Mouse (Mus musculus) limb, embryonic 15.5 days (tissue): ENCODE data around the gene Tcfl5. TPM values are rescaled to one million over a fixed set of nuclear protein-coding genes. Genes with fewer than 3 reads are reported as not detected.
A peak's percentile ranks its signal among the peaks of the same experiment; 100 is the strongest.

Experiments used
- ATAC-seq: fragments of 200-750 bp; cut with Nextera tagmentation; 2 replicates; pipeline ENCODE4 v1.8.0; 2017; ENCODE audit warnings: low read depth, moderate TSS enrichment; ENCODE audit not compliant: insufficient number of reproducible peaks, low FRiP score, low TSS enrichment
- H3K27ac ChIP-seq: fragments of 300-500 bp; sonication (generic); 2 replicates; pipeline ENCODE4 v1.5.1; 2015; ENCODE audit warnings: moderate library complexity, mild to moderate bottlenecking, inconsistent platforms
- H3K27me3 ChIP-seq: fragments of 300-500 bp; sonication (generic); 2 replicates; pipeline ENCODE4 v1.6.1; 2015; ENCODE audit warnings: inconsistent platforms
- H3K36me3 ChIP-seq: fragments of 300-500 bp; sonication (generic); 2 replicates; pipeline ENCODE4 v1.6.1; 2015; ENCODE audit warnings: inconsistent platforms
- H3K4me1 ChIP-seq: fragments of 300-500 bp; sonication (generic); 2 replicates; pipeline ENCODE4 v1.6.1; 2015; ENCODE audit warnings: inconsistent platforms
- H3K4me2 ChIP-seq: fragments of 300-500 bp; sonication (generic); 2 replicates; pipeline ENCODE4 v1.6.1; 2015; ENCODE audit warnings: mild to moderate bottlenecking, inconsistent platforms
- H3K4me3 ChIP-seq: fragments of 300-500 bp; sonication (generic); 2 replicates; pipeline ENCODE4 v1.5.1; 2015; ENCODE audit warnings: mild to moderate bottlenecking, inconsistent platforms
- H3K9ac ChIP-seq: fragments of 300-500 bp; sonication (generic); 2 replicates; pipeline ENCODE4 v1.6.1; 2015; ENCODE audit warnings: inconsistent platforms
- H3K9me3 ChIP-seq: fragments of 300-500 bp; sonication (generic); 2 replicates; pipeline ENCODE4 v1.6.1; 2016; ENCODE audit warnings: inconsistent platforms
- WGBS: fragments of 180-500 bp; shearing (Covaris S2); methylation state at CpG from one replicate; pipeline ENCODE4 v1.1.7; 2015; 5-methylcytosine and 5-hydroxymethylcytosine counted together
- polyA plus RNA-seq: library from polyadenylated mRNA; unstranded; fragments of >200 nt; fragmentation: Nextera tagmentation; extraction: Ambion mirVana; gene quantifications from 2 replicates; pipeline ENCODE4 v1.2.1, GENCODE M21; 2015

Tcfl5 gene
- 0.22 and 0.45 TPM in 2 replicates for polyA plus RNA-seq

GRCm38 (mm10) chr2:180642555-180643260 lies at the start of gene Tcfl5:
Gene Tcfl5, minus strand, starts transcription at chr2:180642708.
- Histone ChIP-seq H3K27ac (no peak within 1 kb of the TSS), H3K36me3 (no peaks in the 10 kb centered on the region), H3K4me2 (peak within 1 kb of the TSS; percentile 62), H3K9me3 (peaks cover 15% of the 10 kb centered on the region; the same call in 1 of the 2 replicates), H3K4me1 (peaks cover 7% of the 10 kb centered on the region), H3K27me3 (peaks cover 66% of the 10 kb centered on the region), H3K9ac (no peak within 1 kb of the TSS), H3K4me3 (peak within 1 kb of the TSS; percentile 45)
- WGBS: 4% methylated on average over 18 of the region's 56 CpGs
- no peak for ATAC-seq

- H3K27ac ChIP-seq: no peak overlapping the region
- no peak overlapping the region for H3K9ac ChIP-seq
- peaks cover 61% of the 10 kb centered on the region for H3K36me3 ChIP-seq
- peaks cover 4% of the 10 kb centered on the region; the same call in 1 of the 2 replicates for H3K4me1 ChIP-seq
- H3K4me2 ChIP-seq: no peak overlapping the region
- no peak for ATAC-seq
- no peaks in the 10 kb centered on the region for H3K9me3 ChIP-seq
- 84% methylated on average over 5 of the region's 5 CpGs for WGBS
- H3K27me3 ChIP-seq: no peaks in the 10 kb centered on the region
- H3K4me3 ChIP-seq: no peak overlapping the region
Observed at GRCm38 (mm10) chr2:180689841-180690240, 47.3 kb upstream of the Tcfl5 start.

GRCm38 (mm10) chr2:180684031-180684430 lies 41.5 kb upstream of the Tcfl5 start:
- H3K27ac ChIP-seq: no peak overlapping the region
- WGBS: 92% methylated on average over 4 of the region's 4 CpGs

GRCm38 (mm10) chr2:180683524-180683923 lies 41.0 kb upstream of the Tcfl5 start:
- Histone ChIP-seq H3K27ac (no peak overlapping the region), H3K36me3 (peaks cover 80% of the 10 kb centered on the region), H3K9ac (no peak overlapping the region), H3K4me3 (no peak overlapping the region), H3K4me1 (peaks cover 2% of the 10 kb centered on the region; the same call in 1 of the 2 replicates), H3K4me2 (no peak overlapping the region), H3K9me3 (no peaks in the 10 kb centered on the region), H3K27me3 (no peaks in the 10 kb centered on the region)
- WGBS: 83% methylated on average over 2 of the region's 2 CpGs
- no peak for ATAC-seq

More at GRCm38 (mm10) chr2:180684031-180684430, 41.5 kb upstream of the Tcfl5 start:
- H3K4me3 ChIP-seq: no peak overlapping the region
- H3K27me3 ChIP-seq: no peaks in the 10 kb centered on the region
- no peaks in the 10 kb centered on the region for H3K4me1 ChIP-seq
- H3K36me3 ChIP-seq: peaks cover 85% of the 10 kb centered on the region
- H3K9ac ChIP-seq: no peak overlapping the region
- no peak for ATAC-seq
- H3K9me3 ChIP-seq: no peaks in the 10 kb centered on the region
- no peak overlapping the region for H3K4me2 ChIP-seq

- Histone ChIP-seq H3K4me2 (no peak overlapping the region), H3K27ac (no peak overlapping the region), H3K36me3 (peaks cover 58% of the 10 kb centered on the region), H3K4me1 (peaks cover 2% of the 10 kb centered on the region; the same call in 1 of the 2 replicates), H3K27me3 (no peaks in the 10 kb centered on the region), H3K9me3 (no peaks in the 10 kb centered on the region), H3K4me3 (no peak overlapping the region), H3K9ac (no peak overlapping the region)
- ATAC-seq: no peak
- 70% methylated on average over 2 of the region's 2 CpGs for whole genome bisulfite sequencing
Observed at GRCm38 (mm10) chr2:180681225-180681624, 38.7 kb upstream of the Tcfl5 start.

GRCm38 (mm10) chr2:180678609-180679140 lies 36.2 kb upstream of the Tcfl5 start:
- no peaks in the 10 kb centered on the region for H3K9me3 ChIP-seq
- no peak overlapping the region for H3K27ac ChIP-seq
- peaks cover 2% of the 10 kb centered on the region; the same call in 1 of the 2 replicates for H3K4me1 ChIP-seq
- no peak overlapping the region for H3K4me2 ChIP-seq
- whole genome bisulfite sequencing: 28% methylated on average over 4 of the region's 4 CpGs
- peaks cover 46% of the 10 kb centered on the region for H3K36me3 ChIP-seq
- ATAC-seq: peak; percentile 50; the same call in 1 of the 2 replicates
- no peaks in the 10 kb centered on the region for H3K27me3 ChIP-seq
- no peak overlapping the region for H3K4me3 ChIP-seq
- no peak overlapping the region for H3K9ac ChIP-seq

- WGBS: 92% methylated on average over 2 of the region's 2 CpGs
- no peak overlapping the region for H3K27ac ChIP-seq
- no peak overlapping the region for H3K9ac ChIP-seq
- H3K36me3 ChIP-seq: peaks cover 46% of the 10 kb centered on the region
- H3K4me1 ChIP-seq: peaks cover 2% of the 10 kb centered on the region; the same call in 1 of the 2 replicates
- H3K9me3 ChIP-seq: no peaks in the 10 kb centered on the region
- no peak overlapping the region for H3K4me3 ChIP-seq
- no peak overlapping the region for H3K4me2 ChIP-seq
- H3K27me3 ChIP-seq: no peaks in the 10 kb centered on the region
- no peak for ATAC-seq
Observed at GRCm38 (mm10) chr2:180676706-180677105, 34.2 kb upstream of the Tcfl5 start.

GRCm38 (mm10) chr2:180662008-180662407 lies 19.5 kb upstream of the Tcfl5 start:
- peaks cover 46% of the 10 kb centered on the region for H3K36me3 ChIP-seq
- H3K4me2 ChIP-seq: no peak overlapping the region
- H3K27ac ChIP-seq: no peak overlapping the region
- ATAC-seq: no peak
- WGBS: 83% methylated on average over 4 of the region's 4 CpGs
- no peaks in the 10 kb centered on the region for H3K27me3 ChIP-seq
- H3K4me3 ChIP-seq: no peak overlapping the region
- H3K9me3 ChIP-seq: no peaks in the 10 kb centered on the region
- H3K4me1 ChIP-seq: peaks cover 10% of the 10 kb centered on the region; the same call in 1 of the 2 replicates
- no peak overlapping the region for H3K9ac ChIP-seq

GRCm38 (mm10) chr2:180660521-180660920 lies 18.0 kb upstream of the Tcfl5 start:
- Histone ChIP-seq H3K27me3 (no peaks in the 10 kb centered on the region), H3K9me3 (no peaks in the 10 kb centered on the region), H3K4me3 (no peak overlapping the region), H3K9ac (no peak overlapping the region), H3K27ac (no peak overlapping the region), H3K4me1 (peaks cover 10% of the 10 kb centered on the region; the same call in 1 of the 2 replicates), H3K36me3 (peaks cover 32% of the 10 kb centered on the region), H3K4me2 (no peak overlapping the region)
- WGBS: 89% methylated on average over 5 of the region's 5 CpGs
- no peak for ATAC-seq

- no peaks in the 10 kb centered on the region for H3K27me3 ChIP-seq
- no peak for ATAC-seq
- peaks cover 10% of the 10 kb centered on the region; the same call in 1 of the 2 replicates for H3K4me1 ChIP-seq
- H3K9me3 ChIP-seq: no peaks in the 10 kb centered on the region
- 35% methylated on average over 42 of the region's 42 CpGs for WGBS
- 0 out of 2 replicates have a peak overlapping the region, but pooled peaks have one; percentile 5 for H3K9ac ChIP-seq
- peaks cover 22% of the 10 kb centered on the region for H3K36me3 ChIP-seq
- H3K4me3 ChIP-seq: 0 out of 2 replicates have a peak overlapping the region, but pooled peaks have one; percentile 0
- H3K27ac ChIP-seq: no peak overlapping the region
- H3K4me2 ChIP-seq: peak overlapping the region; percentile 15
Observed at GRCm38 (mm10) chr2:180659353-180660150, 17.0 kb upstream of the Tcfl5 start.

GRCm38 (mm10) chr2:180658381-180658780 lies 15.9 kb upstream of the Tcfl5 start:
- WGBS: 90% methylated on average over 5 of the region's 5 CpGs
- no peak for ATAC-seq
- H3K4me1 ChIP-seq: peaks cover 10% of the 10 kb centered on the region; the same call in 1 of the 2 replicates
- H3K27me3 ChIP-seq: no peaks in the 10 kb centered on the region
- H3K4me2 ChIP-seq: no peak overlapping the region
- no peak overlapping the region for H3K27ac ChIP-seq
- H3K36me3 ChIP-seq: peaks cover 20% of the 10 kb centered on the region
- H3K9me3 ChIP-seq: no peaks in the 10 kb centered on the region
- no peak overlapping the region for H3K9ac ChIP-seq
- no peak overlapping the region for H3K4me3 ChIP-seq
